Mouse (Mus musculus) liver, postnatal 0 days (tissue): ENCODE results near the gene Ube4b. TPM values are rescaled to one million over a fixed set of nuclear protein-coding genes. Genes with fewer than 3 reads are reported as not detected.

Source experiments
- ATAC-seq: fragments of 200-750 bp; cut with Nextera tagmentation; 2 replicates; pipeline ENCODE4 v1.8.0; 2017; ENCODE audit warnings: mild to moderate bottlenecking, moderate library complexity
- DNase-seq: peaks from one replicate; pipeline ENCODE4 v3.0.0-alpha.2; 2016
- H3K27ac ChIP-seq: fragments of 300-500 bp; sonication (generic); 2 replicates; pipeline ENCODE4 v1.5.1; 2014; ENCODE audit warnings: antibody characterized with exemption, moderate library complexity, mild to moderate bottlenecking, low read depth
- H3K27me3 ChIP-seq: fragments of 300-500 bp; sonication (generic); 2 replicates; pipeline ENCODE4 v1.6.1; 2014; ENCODE audit warnings: low read length, control low read depth, mixed read lengths; ENCODE audit not compliant: insufficient read depth
- H3K36me3 ChIP-seq: fragments of 300-500 bp; sonication (generic); replicated peaks from 2 replicates; pipeline ENCODE4 v1.6.1; 2014; ENCODE audit warnings: mild to moderate bottlenecking, control low read depth, low read length, moderate library complexity, mixed read lengths; ENCODE audit not compliant: insufficient read depth
- H3K4me1 ChIP-seq: fragments of 300-500 bp; sonication (generic); 2 replicates; pipeline ENCODE4 v1.6.1; 2014; ENCODE audit warnings: antibody characterized with exemption, mild to moderate bottlenecking, control low read depth; ENCODE audit not compliant: insufficient read depth
- H3K4me2 ChIP-seq: fragments of 300-500 bp; sonication (generic); 2 replicates; pipeline ENCODE4 v1.6.1; 2014; ENCODE audit warnings: low read depth, mild to moderate bottlenecking, low read length, moderate library complexity, mixed read lengths
- H3K4me3 ChIP-seq: fragments of 300-500 bp; sonication (generic); 2 replicates; pipeline ENCODE4 v1.5.1; 2014; ENCODE audit warnings: low read depth, low read length
- H3K9ac ChIP-seq: fragments of 300-500 bp; sonication (generic); replicated peaks from 2 replicates; pipeline ENCODE4 v1.6.1; 2014; ENCODE audit warnings: mild to moderate bottlenecking, moderate library complexity
- H3K9me3 ChIP-seq: fragments of 300-500 bp; sonication (generic); 2 replicates; pipeline ENCODE4 v1.6.1; 2016; ENCODE audit warnings: mild to moderate bottlenecking, control low read depth, low read length, mixed read lengths
- CTCF ChIP-seq: sonication (generic); IDR thresholded peaks from 2 replicates; pipeline ENCODE4 v1.5.1; 2016; ENCODE audit warnings: antibody characterized with exemption, low read depth
- EP300 ChIP-seq: IDR thresholded peaks from 2 replicates; pipeline ENCODE4 v1.6.1; 2016; ENCODE audit warnings: antibody characterized with exemption, low read depth, mild to moderate bottlenecking
- WGBS: fragments of 180-500 bp; shearing (Covaris S2); extraction: QIAGEN DNeasy Blood & Tissue Kit; methylation state at CpG from one replicate; pipeline ENCODE4 v1.1.7; 2014; ENCODE audit not compliant: insufficient replicate concordance; 5-methylcytosine and 5-hydroxymethylcytosine counted together
- polyA plus RNA-seq: library from polyadenylated mRNA; unstranded; fragments of >200 nt; fragmentation: Nextera tagmentation; extraction: Ambion mirVana; gene quantifications from 2 replicates; pipeline ENCODE4 v1.2.1, GENCODE M21; 2015

Ube4b gene
- polyA plus RNA-seq, 1 experiment from 2014 or later, result 11.9 TPM

GRCm38 (mm10) chr4:149348963-149349362, 77.6 kb downstream of the Ube4b start:
- no peak overlapping the region for H3K4me2 ChIP-seq
- H3K9me3 ChIP-seq, result no peaks in the 10 kb centered on the region
- H3K27ac ChIP-seq, result no peak overlapping the region
- DNase-seq, result no peak
- WGBS, result 79% methylated on average over 5 of the region's 5 CpGs
- TF ChIP-seq EP300, result no peak
- peak; percentile 34 for TF ChIP-seq CTCF
- no peaks in the 10 kb centered on the region for H3K4me1 ChIP-seq
- peaks cover 61% of the 10 kb centered on the region for H3K36me3 ChIP-seq
- no peak for ATAC-seq
- no peak overlapping the region for H3K4me3 ChIP-seq
- no peaks in the 10 kb centered on the region for H3K27me3 ChIP-seq
- H3K9ac ChIP-seq, result no peak overlapping the region

GRCm38 (mm10) chr4:149345873-149346272, 80.7 kb downstream of the Ube4b start:
- no peaks in the 10 kb centered on the region for H3K9me3 ChIP-seq
- ATAC-seq, result no peak
- peaks cover 65% of the 10 kb centered on the region for H3K36me3 ChIP-seq
- WGBS, result 77% methylated on average over 5 of the region's 5 CpGs
- no peaks in the 10 kb centered on the region for H3K4me1 ChIP-seq
- no peak overlapping the region for H3K4me3 ChIP-seq
- TF ChIP-seq CTCF, result no peak
- TF ChIP-seq EP300, result no peak
- no peak overlapping the region for H3K4me2 ChIP-seq
- no peaks in the 10 kb centered on the region for H3K27me3 ChIP-seq
- no peak overlapping the region for H3K9ac ChIP-seq
- no peak overlapping the region for H3K27ac ChIP-seq
- no peak for DNase-seq

DNA sequence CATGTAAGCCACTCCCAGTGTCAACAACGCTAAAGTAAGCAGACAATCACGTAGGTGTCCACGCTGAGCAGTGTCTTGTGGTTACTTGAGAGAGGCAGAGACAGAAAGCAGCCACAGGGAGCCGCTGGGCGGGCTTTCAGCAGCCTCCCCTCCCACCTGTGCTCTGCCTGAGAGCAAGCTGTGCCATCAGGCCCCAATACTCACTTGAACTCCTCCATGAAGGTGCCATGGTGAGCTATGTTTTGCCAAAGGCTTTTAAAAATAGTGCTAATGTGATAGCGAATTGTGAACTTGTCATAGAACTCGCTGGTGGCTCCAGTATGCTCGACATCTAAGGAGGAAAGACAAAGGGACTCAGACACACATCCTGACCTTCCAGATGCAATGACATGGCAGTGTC, 82.2 kb downstream of the Ube4b start:
- WGBS, result 82% methylated on average over 8 of the region's 8 CpGs
- no peak overlapping the region for H3K4me2 ChIP-seq
- no peaks in the 10 kb centered on the region for H3K9me3 ChIP-seq
- no peaks in the 10 kb centered on the region for H3K27me3 ChIP-seq
- H3K4me3 ChIP-seq, result no peak overlapping the region
- TF ChIP-seq EP300, result no peak
- TF ChIP-seq CTCF, result no peak
- no peak overlapping the region for H3K27ac ChIP-seq
- peaks cover 59% of the 10 kb centered on the region for H3K36me3 ChIP-seq
- H3K4me1 ChIP-seq, result peaks cover 5% of the 10 kb centered on the region; the same call in 1 of the 2 replicates
- no peak overlapping the region for H3K9ac ChIP-seq
- DNase-seq (no peak), ATAC-seq (no peak)

GRCm38 (mm10) chr4:149340680-149341079, 85.9 kb downstream of the Ube4b start:
- TF ChIP-seq EP300 (no peak), CTCF (no peak)
- DNase-seq (peak; percentile 34), ATAC-seq (0 out of 2 replicates have a peak, but pooled peaks have one; percentile 21)
- no peak overlapping the region for H3K4me2 ChIP-seq
- no peaks in the 10 kb centered on the region for H3K27me3 ChIP-seq
- 43% methylated on average over 2 of the region's 2 CpGs for WGBS
- no peak overlapping the region for H3K27ac ChIP-seq
- H3K9me3 ChIP-seq, result no peaks in the 10 kb centered on the region
- H3K4me3 ChIP-seq, result no peak overlapping the region
- no peak overlapping the region for H3K9ac ChIP-seq
- H3K36me3 ChIP-seq, result peaks cover 45% of the 10 kb centered on the region
- H3K4me1 ChIP-seq, result peaks cover 5% of the 10 kb centered on the region; the same call in 1 of the 2 replicates

DNA sequence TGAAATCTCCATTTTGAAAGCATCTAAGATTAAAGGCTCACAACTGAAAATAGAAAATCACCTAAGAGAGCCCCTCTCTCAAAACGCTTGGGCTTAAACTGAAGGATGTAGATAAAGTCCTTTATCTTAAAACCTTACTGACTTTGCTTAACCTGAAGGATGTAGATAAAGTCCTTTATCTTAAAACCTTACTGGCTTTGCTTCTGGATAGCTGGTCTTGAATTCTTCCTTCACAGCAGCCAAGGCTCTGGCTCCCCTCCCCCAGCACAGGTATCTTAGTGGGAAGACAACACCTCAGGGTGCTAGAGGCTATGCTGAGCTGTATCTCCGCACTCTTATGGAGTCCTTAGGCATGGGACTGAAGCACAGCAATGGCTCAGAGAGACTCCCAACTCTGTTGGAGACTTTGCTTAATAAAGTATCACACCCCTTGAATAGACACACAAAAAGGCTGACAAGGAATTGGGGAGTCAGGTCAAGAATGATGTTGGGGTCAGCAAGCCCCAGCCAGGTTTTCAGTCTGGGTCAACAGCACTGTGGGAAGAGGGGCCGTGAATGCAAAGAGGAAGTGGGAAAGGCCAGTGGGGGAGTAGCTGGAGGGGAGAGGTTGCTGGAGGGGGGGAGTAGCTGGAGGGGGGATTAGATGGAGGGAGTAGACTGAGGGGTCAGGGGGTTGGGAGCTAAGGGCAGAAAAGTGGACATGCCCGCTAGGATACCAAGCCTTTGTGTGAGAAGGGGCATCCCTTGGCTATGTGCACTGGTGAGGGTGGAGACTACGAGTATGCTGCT, 86.9 kb downstream of the Ube4b start:
- Histone ChIP-seq H3K9me3 (no peaks in the 10 kb centered on the region), H3K27ac (no peak overlapping the region), H3K4me2 (no peak overlapping the region), H3K4me3 (no peak overlapping the region), H3K4me1 (peaks cover 5% of the 10 kb centered on the region; the same call in 1 of the 2 replicates), H3K9ac (no peak overlapping the region), H3K27me3 (no peaks in the 10 kb centered on the region), H3K36me3 (peaks cover 50% of the 10 kb centered on the region)
- DNase-seq (no peak), ATAC-seq (no peak)
- WGBS, result 47% methylated on average over 5 of the region's 5 CpGs
- TF ChIP-seq EP300, result peak; percentile 45; the same call in 1 of the 2 replicates
- TF ChIP-seq CTCF, result no peak

DNA sequence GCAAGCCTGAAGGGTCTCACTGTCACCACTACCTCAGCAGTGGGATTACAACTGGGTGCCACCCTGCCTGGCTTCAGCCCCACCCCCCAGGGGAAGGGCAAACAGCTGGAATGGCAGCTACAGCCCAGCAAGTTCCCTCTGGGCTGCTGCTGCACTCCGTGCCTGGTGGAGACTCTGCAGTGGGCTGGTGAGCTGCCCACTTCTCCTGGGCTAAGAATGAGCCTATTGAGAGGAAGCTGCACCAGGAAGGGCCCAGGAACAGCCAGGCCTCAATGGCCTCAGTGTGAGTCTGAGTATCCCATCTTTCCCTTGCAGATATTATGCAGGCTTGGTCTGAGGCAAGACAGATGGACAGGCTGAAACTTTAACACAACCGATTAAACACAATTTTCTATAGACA, 88.4 kb downstream of the Ube4b start:
- no peak overlapping the region for H3K27ac ChIP-seq
- no peaks in the 10 kb centered on the region for H3K9me3 ChIP-seq
- no peaks in the 10 kb centered on the region for H3K27me3 ChIP-seq
- no peak overlapping the region for H3K4me3 ChIP-seq
- 60% methylated on average over 2 of the region's 2 CpGs for WGBS
- ATAC-seq (no peak), DNase-seq (no peak)
- H3K4me2 ChIP-seq, result no peak overlapping the region
- peaks cover 5% of the 10 kb centered on the region; the same call in 1 of the 2 replicates for H3K4me1 ChIP-seq
- H3K36me3 ChIP-seq, result peaks cover 50% of the 10 kb centered on the region
- TF ChIP-seq EP300 (no peak), CTCF (no peak)
- H3K9ac ChIP-seq, result no peak overlapping the region
